Mouse (Mus musculus): Measurements from ENCODE around the gene Glis1. TPM values are rescaled to one million over a fixed set of nuclear protein-coding genes. Genes with fewer than 3 reads are reported as not detected.

The Glis1 gene
- total and polyA plus RNA-seq, 3 experiments = 0.16 to 0.38 (median 0.20) TPM

- no peak for ATAC-seq (ENCODE audit: extremely low read depth, insufficient number of reproducible peaks, low FRiP score, poor library complexity, severe bottlenecking)
- peaks cover 29% of the 10 kb centered on the region; the same call in 1 of the 2 replicates for H3K27me3 ChIP-seq (ENCODE audit: insufficient read depth, low read length)
- H3K36me3 ChIP-seq (replicated peaks) = no peaks in the 10 kb centered on the region
- no peak for DNase-seq (ENCODE audit: low spot score)
- no peak for TF ChIP-seq GATA2 (IDR thresholded peaks at IDR 0.05; ENCODE audit: borderline replicate concordance, low read depth, low read length)
- no peak for TF ChIP-seq POLR2AphosphoS5 (IDR thresholded peaks at IDR 0.05; ENCODE audit: insufficient replicate concordance, low read depth, low read length)
- no peak for TF ChIP-seq GATA1 (IDR thresholded peaks at IDR 0.05; ENCODE audit: borderline replicate concordance, low read length)
- no peak for TF ChIP-seq TAL1 (conservative IDR thresholded peaks at IDR 0.05; ENCODE audit: low read depth, low read length)
- no peak for TF ChIP-seq CTCF (IDR thresholded peaks at IDR 0.05; ENCODE audit: low read depth, low read length)
- H3K9me3 ChIP-seq (replicated peaks) = no peaks in the 10 kb centered on the region
- H3K4me3 ChIP-seq (ENCODE audit: low read depth, low read length) = no peak overlapping the region
- no peaks in the 10 kb centered on the region for H3K4me1 ChIP-seq (ENCODE audit: insufficient read depth, low read depth, low read length)
Observed at GRCm38 (mm10) chr4:107622296-107622695, 187.9 kb downstream of the Glis1 start.

- ATAC-seq (ENCODE audit: extremely low read depth, insufficient number of reproducible peaks, low FRiP score, poor library complexity, severe bottlenecking) (no peak), DNase-seq (ENCODE audit: low spot score) (no peak)
- Histone ChIP-seq H3K4me1 (ENCODE audit: insufficient read depth, low read depth, low read length) (no peaks in the 10 kb centered on the region), H3K9me3 (replicated peaks) (no peaks in the 10 kb centered on the region), H3K27me3 (ENCODE audit: insufficient read depth, low read length) (peaks cover 26% of the 10 kb centered on the region; the same call in 1 of the 2 replicates), H3K4me3 (ENCODE audit: low read depth, low read length) (no peak overlapping the region), H3K36me3 (replicated peaks) (no peaks in the 10 kb centered on the region)
- TF ChIP-seq POLR2AphosphoS5 (IDR thresholded peaks at IDR 0.05; ENCODE audit: insufficient replicate concordance, low read depth, low read length) (no peak), GATA1 (IDR thresholded peaks at IDR 0.05; ENCODE audit: borderline replicate concordance, low read length) (no peak), CTCF (IDR thresholded peaks at IDR 0.05; ENCODE audit: low read depth, low read length) (no peak), TAL1 (conservative IDR thresholded peaks at IDR 0.05; ENCODE audit: low read depth, low read length) (no peak), GATA2 (IDR thresholded peaks at IDR 0.05; ENCODE audit: borderline replicate concordance, low read depth, low read length) (no peak)
Observed at GRCm38 (mm10) chr4:107623916-107624315, 189.5 kb downstream of the Glis1 start.

- TF ChIP-seq GATA1 (IDR thresholded peaks at IDR 0.05; ENCODE audit: borderline replicate concordance, low read length) = no peak
- no peak for TF ChIP-seq CTCF (IDR thresholded peaks at IDR 0.05; ENCODE audit: low read depth, low read length)
- TF ChIP-seq POLR2AphosphoS5 (IDR thresholded peaks at IDR 0.05; ENCODE audit: insufficient replicate concordance, low read depth, low read length) = no peak
- TF ChIP-seq GATA2 (IDR thresholded peaks at IDR 0.05; ENCODE audit: borderline replicate concordance, low read depth, low read length) = no peak
- no peak for TF ChIP-seq TAL1 (conservative IDR thresholded peaks at IDR 0.05; ENCODE audit: low read depth, low read length)
- Histone ChIP-seq H3K4me1 (ENCODE audit: insufficient read depth, low read depth, low read length) (no peaks in the 10 kb centered on the region), H3K4me3 (ENCODE audit: low read depth, low read length) (no peak overlapping the region), H3K36me3 (replicated peaks) (no peaks in the 10 kb centered on the region), H3K9me3 (replicated peaks) (no peaks in the 10 kb centered on the region), H3K27me3 (ENCODE audit: insufficient read depth, low read length) (peaks cover 26% of the 10 kb centered on the region; the same call in 1 of the 2 replicates)
- DNase-seq (ENCODE audit: low spot score) (no peak), ATAC-seq (ENCODE audit: extremely low read depth, insufficient number of reproducible peaks, low FRiP score, poor library complexity, severe bottlenecking) (no peak)
Observed at GRCm38 (mm10) chr4:107624951-107625350, 190.6 kb downstream of the Glis1 start.

GRCm38 (mm10) chr4:107628226-107628625 is 193.8 kb downstream of the Glis1 start:
- no peaks in the 10 kb centered on the region for H3K4me1 ChIP-seq (ENCODE audit: insufficient read depth, low read depth, low read length)
- no peak overlapping the region for H3K4me3 ChIP-seq (ENCODE audit: low read depth, low read length)
- H3K9me3 ChIP-seq (replicated peaks) = no peaks in the 10 kb centered on the region
- DNase-seq (ENCODE audit: low spot score) (no peak), ATAC-seq (ENCODE audit: extremely low read depth, insufficient number of reproducible peaks, low FRiP score, poor library complexity, severe bottlenecking) (no peak)
- TF ChIP-seq GATA2 (IDR thresholded peaks at IDR 0.05; ENCODE audit: borderline replicate concordance, low read depth, low read length) = no peak
- no peak for TF ChIP-seq CTCF (IDR thresholded peaks at IDR 0.05; ENCODE audit: low read depth, low read length)
- TF ChIP-seq POLR2AphosphoS5 (IDR thresholded peaks at IDR 0.05; ENCODE audit: insufficient replicate concordance, low read depth, low read length) = no peak
- TF ChIP-seq TAL1 (conservative IDR thresholded peaks at IDR 0.05; ENCODE audit: low read depth, low read length) = no peak
- no peak for TF ChIP-seq GATA1 (IDR thresholded peaks at IDR 0.05; ENCODE audit: borderline replicate concordance, low read length)
- peaks cover 33% of the 10 kb centered on the region; the same call in 1 of the 2 replicates for H3K27me3 ChIP-seq (ENCODE audit: insufficient read depth, low read length)
- no peaks in the 10 kb centered on the region for H3K36me3 ChIP-seq (replicated peaks)

GRCm38 (mm10) chr4:107628921-107629411 is 194.6 kb downstream of the Glis1 start:
- Histone ChIP-seq H3K27me3 (ENCODE audit: insufficient read depth, low read length) (peaks cover 28% of the 10 kb centered on the region; the same call in 1 of the 2 replicates), H3K9me3 (replicated peaks) (no peaks in the 10 kb centered on the region), H3K4me3 (ENCODE audit: low read depth, low read length) (no peak overlapping the region), H3K36me3 (replicated peaks) (no peaks in the 10 kb centered on the region), H3K4me1 (ENCODE audit: insufficient read depth, low read depth, low read length) (no peaks in the 10 kb centered on the region)
- ATAC-seq (ENCODE audit: extremely low read depth, insufficient number of reproducible peaks, low FRiP score, poor library complexity, severe bottlenecking) = no peak
- TF ChIP-seq GATA1 (IDR thresholded peaks at IDR 0.05; ENCODE audit: borderline replicate concordance, low read length) = no peak
- no peak for TF ChIP-seq POLR2AphosphoS5 (IDR thresholded peaks at IDR 0.05; ENCODE audit: insufficient replicate concordance, low read depth, low read length)
- TF ChIP-seq TAL1 (conservative IDR thresholded peaks at IDR 0.05; ENCODE audit: low read depth, low read length) = no peak
- no peak for TF ChIP-seq GATA2 (IDR thresholded peaks at IDR 0.05; ENCODE audit: borderline replicate concordance, low read depth, low read length)
- TF ChIP-seq CTCF (IDR thresholded peaks at IDR 0.05; ENCODE audit: low read depth, low read length) = no peak
- DNase-seq (ENCODE audit: low spot score) = no peak

- peaks cover 26% of the 10 kb centered on the region for H3K27me3 ChIP-seq (ENCODE audit: insufficient read depth, low read length)
- H3K4me1 ChIP-seq (ENCODE audit: insufficient read depth, low read depth, low read length) = 0 out of 2 replicates have a peak, but pooled peaks cover 2% of the 10 kb centered on the region
- ATAC-seq (ENCODE audit: extremely low read depth, insufficient number of reproducible peaks, low FRiP score, poor library complexity, severe bottlenecking) (no peak), DNase-seq (ENCODE audit: low spot score) (no peak)
- no peaks in the 10 kb centered on the region for H3K36me3 ChIP-seq (replicated peaks)
- H3K9me3 ChIP-seq (replicated peaks) = no peaks in the 10 kb centered on the region
- TF ChIP-seq GATA1 (IDR thresholded peaks at IDR 0.05; ENCODE audit: borderline replicate concordance, low read length) (no peak), POLR2AphosphoS5 (IDR thresholded peaks at IDR 0.05; ENCODE audit: insufficient replicate concordance, low read depth, low read length) (no peak), CTCF (IDR thresholded peaks at IDR 0.05; ENCODE audit: low read depth, low read length) (no peak)
- no peak overlapping the region for H3K4me3 ChIP-seq (ENCODE audit: low read depth, low read length)
Observed at GRCm38 (mm10) chr4:107634631-107635030, 200.2 kb downstream of the Glis1 start.

All from G1E (cell line).